Mouse (Mus musculus) spleen, adult 2 months (tissue): ENCODE measurements around the gene Prdx6b.

Experiments
- CTCF ChIP-seq: fragments of 200-500 bp; IDR thresholded peaks from 2 replicates; pipeline ENCODE4 v1.5.1; 2011; ENCODE audit warnings: mild to moderate bottlenecking, inconsistent platforms; ENCODE audit not compliant: insufficient read depth, insufficient read length, insufficient replicate concordance; ENCODE audit errors: extremely low read depth
- POLR2A ChIP-seq: fragments of 200-500 bp; IDR thresholded peaks from 2 replicates; pipeline ENCODE4 v1.6.1; 2011; ENCODE audit warnings: low read depth, low read length, inconsistent platforms

DNA sequence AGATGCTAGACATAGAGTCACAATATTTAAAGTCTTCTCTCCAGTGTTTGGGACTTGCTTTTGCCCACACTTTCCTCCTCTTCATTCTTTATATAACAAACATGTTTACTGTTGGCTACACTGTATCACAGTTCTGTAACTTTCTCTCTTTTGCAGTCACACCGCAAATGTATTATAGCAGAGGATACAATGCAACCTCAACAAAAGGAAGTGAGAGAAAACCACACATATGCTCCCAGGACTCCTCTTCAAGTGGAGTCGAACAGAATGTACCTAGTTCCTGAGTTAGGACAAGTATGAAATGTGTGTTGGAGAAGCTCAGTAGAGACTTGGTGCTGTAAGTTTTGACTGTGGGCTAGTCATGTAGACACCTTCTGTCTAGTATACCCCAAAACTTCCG is 19.2 kb upstream of the Prdx6b start:
- TF ChIP-seq POLR2A = no peak
- no peak for TF ChIP-seq CTCF
